Mouse (Mus musculus) kidney, postnatal 0 days (tissue): ENCODE measurements at regions not wholly inside any gene's neighbourhood (a gene's known extent, or its start where the extent isn't known, plus 50 kb on each side); places are given as distances from the start of the nearest gene placed in this dataset.

Experiments used
- ATAC-seq: fragments of 200-750 bp; cut with Nextera tagmentation; replicated peaks from 2 replicates; pipeline ENCODE4 v1.8.0; 2017; ENCODE audit warnings: low read depth, moderate number of reproducible peaks, moderate TSS enrichment, moderate library complexity; ENCODE audit not compliant: low FRiP score
- DNase-seq: peaks from one replicate; pipeline ENCODE4 v3.0.0-alpha.2; 2016; ENCODE audit warnings: low spot score
- H3K27ac ChIP-seq: fragments of 300-500 bp; sonication (generic); 2 replicates; pipeline ENCODE4 v1.5.1; 2014; ENCODE audit warnings: mild to moderate bottlenecking
- H3K27me3 ChIP-seq: fragments of 300-500 bp; sonication (generic); 2 replicates; pipeline ENCODE4 v1.6.1; 2014; ENCODE audit warnings: low read length, mixed read lengths; ENCODE audit not compliant: insufficient read depth
- H3K36me3 ChIP-seq: fragments of 300-500 bp; sonication (generic); 2 replicates; pipeline ENCODE4 v1.6.1; 2014; ENCODE audit warnings: low read length, mixed read lengths; ENCODE audit not compliant: insufficient read depth
- H3K4me1 ChIP-seq: fragments of 300-500 bp; sonication (generic); replicated peaks from 2 replicates; pipeline ENCODE4 v1.6.1; 2014; ENCODE audit warnings: antibody characterized with exemption, low read length, mixed read lengths; ENCODE audit not compliant: insufficient read depth
- H3K4me2 ChIP-seq: fragments of 300-500 bp; sonication (generic); 2 replicates; pipeline ENCODE4 v1.6.1; 2014; ENCODE audit warnings: mild to moderate bottlenecking, low read length, moderate library complexity, mixed read lengths
- H3K4me3 ChIP-seq: fragments of 300-500 bp; sonication (generic); replicated peaks from 2 replicates; pipeline ENCODE4 v1.5.1; 2014; ENCODE audit warnings: low read depth, low read length
- H3K9ac ChIP-seq: fragments of 300-500 bp; sonication (generic); 2 replicates; pipeline ENCODE4 v1.6.1; 2014; ENCODE audit warnings: low read depth, low read length
- H3K9me3 ChIP-seq: fragments of 300-500 bp; sonication (generic); replicated peaks from 2 replicates; pipeline ENCODE4 v1.6.1; 2016; ENCODE audit warnings: low read length, inconsistent platforms, mixed read lengths
- CTCF ChIP-seq: IDR thresholded peaks from 2 replicates; pipeline ENCODE4 v1.5.1; 2016; ENCODE audit warnings: antibody characterized with exemption, low read depth, mild to moderate bottlenecking, moderate library complexity
- WGBS: fragments of 180-500 bp; shearing (Covaris S2); extraction: QIAGEN DNeasy Blood & Tissue Kit; methylation state at CpG from one replicate; pipeline ENCODE4 v1.1.7; 2014; 5-methylcytosine and 5-hydroxymethylcytosine counted together

DNA sequence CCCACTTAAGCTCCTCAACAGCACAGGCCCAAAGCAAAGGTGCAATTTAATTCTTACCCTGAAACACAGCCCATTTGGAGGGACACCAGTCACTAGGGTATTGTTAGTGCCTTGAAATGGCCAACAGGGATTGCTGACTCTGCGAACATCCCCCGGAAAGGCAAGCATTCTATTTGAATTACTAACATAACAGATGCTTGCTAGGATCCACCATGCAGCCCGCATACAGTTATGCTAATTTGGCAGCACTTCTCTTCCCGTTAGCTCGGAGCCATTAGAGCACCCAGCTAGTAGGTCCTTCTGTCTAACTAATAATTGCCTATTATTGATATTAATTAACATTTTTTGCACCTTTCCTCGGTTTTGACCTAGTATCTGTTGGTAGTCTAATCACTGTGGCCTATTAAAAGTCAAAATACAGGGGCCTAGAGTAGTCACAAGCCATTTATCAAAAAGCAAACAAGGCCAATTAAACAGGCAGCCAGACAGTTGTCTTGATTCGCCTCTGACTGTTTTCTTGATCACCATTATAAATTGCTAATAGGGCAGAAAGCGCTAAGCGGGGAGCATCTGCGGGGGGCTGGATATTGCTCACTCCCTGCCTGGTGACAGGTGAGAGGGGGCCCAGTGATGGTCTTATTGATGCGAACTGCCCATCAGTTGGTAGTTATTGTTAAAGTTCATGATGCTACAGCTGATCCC is 129.0 kb downstream of the Lnpk start:
- no peak overlapping the region for H3K27ac ChIP-seq
- ATAC-seq: no peak
- no peak for DNase-seq
- H3K27me3 ChIP-seq: no peaks in the 10 kb centered on the region
- no peaks in the 10 kb centered on the region for H3K36me3 ChIP-seq
- no peaks in the 10 kb centered on the region for H3K9me3 ChIP-seq
- H3K9ac ChIP-seq: no peak overlapping the region
- no peaks in the 10 kb centered on the region for H3K4me1 ChIP-seq
- H3K4me2 ChIP-seq: no peak overlapping the region
- no peak overlapping the region for H3K4me3 ChIP-seq
- WGBS: 71% methylated on average over 11 of the region's 11 CpGs
- no peak for TF ChIP-seq CTCF

DNA sequence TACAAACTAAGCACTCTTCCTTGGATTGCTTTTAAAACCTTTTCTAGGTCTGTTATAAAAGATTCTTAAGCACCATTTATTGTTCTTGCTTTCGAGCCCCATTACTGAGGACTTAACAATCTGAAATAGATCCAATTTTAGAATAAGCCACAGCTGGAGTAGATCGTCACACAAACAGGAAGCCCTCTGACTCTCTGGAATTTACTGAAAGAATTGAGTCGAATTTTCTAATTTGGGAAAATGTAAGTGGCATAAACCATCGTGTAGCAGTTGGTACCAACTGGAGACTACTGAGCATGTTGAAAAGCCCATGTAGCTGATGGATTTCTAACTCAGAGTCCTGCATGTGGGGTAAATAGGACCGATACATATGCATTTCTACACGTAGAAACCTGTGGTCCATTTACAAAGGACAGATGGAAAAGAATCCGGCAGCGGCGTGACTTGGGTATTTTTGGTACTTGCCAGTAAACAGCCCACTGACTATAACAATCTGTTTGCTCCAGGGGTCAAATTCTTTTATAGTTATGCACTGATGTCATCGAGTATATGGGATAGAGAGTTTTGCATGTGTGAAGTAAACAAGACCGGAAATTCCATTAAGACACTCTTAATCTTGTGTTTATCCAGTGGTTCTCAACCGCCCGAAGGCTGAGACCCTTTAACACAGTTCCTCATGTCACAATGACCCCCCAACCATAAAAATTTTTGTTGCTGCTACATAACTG is 143.9 kb downstream of the Lnpk start:
- Histone ChIP-seq H3K9me3 (no peaks in the 10 kb centered on the region), H3K4me3 (no peak overlapping the region), H3K27ac (peak overlapping the region; percentile 50), H3K4me1 (no peaks in the 10 kb centered on the region), H3K9ac (no peak overlapping the region), H3K36me3 (no peaks in the 10 kb centered on the region), H3K4me2 (no peak overlapping the region), H3K27me3 (no peaks in the 10 kb centered on the region)
- DNase-seq (peak; percentile 84), ATAC-seq (no peak)
- TF ChIP-seq CTCF: no peak
- 63% methylated on average over 13 of the region's 13 CpGs for WGBS

DNA sequence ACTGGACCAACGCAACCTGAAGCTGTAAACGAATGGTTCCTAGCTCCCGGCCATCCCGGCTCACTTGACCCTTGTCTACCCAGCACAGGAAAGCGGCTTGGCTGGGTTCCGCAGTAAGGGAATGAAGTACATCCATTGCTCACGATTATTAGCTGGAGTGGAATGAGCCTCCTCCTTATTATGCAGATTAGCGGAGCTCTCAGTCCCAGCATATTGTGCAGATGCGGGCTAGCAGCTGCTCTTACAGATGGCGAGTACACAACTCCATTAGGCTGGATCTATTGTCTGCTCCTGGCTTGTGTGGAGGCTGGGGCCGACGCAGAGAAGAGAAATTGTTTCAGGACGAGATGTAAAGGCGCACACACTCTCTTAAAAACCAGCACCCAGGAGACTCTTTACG is 152.5 kb downstream of the Lnpk start:
- Histone ChIP-seq H3K27ac (no peak overlapping the region), H3K4me2 (no peak overlapping the region), H3K9me3 (no peaks in the 10 kb centered on the region), H3K36me3 (no peaks in the 10 kb centered on the region), H3K9ac (no peak overlapping the region), H3K4me3 (no peak overlapping the region), H3K27me3 (no peaks in the 10 kb centered on the region), H3K4me1 (no peaks in the 10 kb centered on the region)
- TF ChIP-seq CTCF: no peak
- DNase-seq (no peak), ATAC-seq (no peak)
- 71% methylated on average over 15 of the region's 15 CpGs for WGBS

DNA sequence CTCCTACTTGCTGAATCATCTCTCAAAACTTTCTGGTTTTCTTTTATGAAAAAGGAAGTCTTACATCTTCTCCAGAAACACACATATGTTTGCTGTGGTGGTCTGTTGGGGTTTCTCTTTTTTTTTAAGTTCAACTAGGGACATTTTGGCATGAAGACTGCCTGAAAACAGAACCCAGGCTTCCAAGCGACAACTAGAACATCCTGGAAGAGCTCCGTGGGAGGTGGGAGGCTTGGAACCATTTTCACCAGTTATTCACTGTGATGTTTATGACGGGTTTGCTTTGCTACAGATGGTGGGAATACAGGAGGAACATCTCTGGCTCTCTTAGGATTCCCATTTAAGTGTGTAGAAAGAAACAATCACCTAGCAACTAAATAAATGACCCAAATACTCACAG is 154.5 kb downstream of the Lnpk start:
- no peak overlapping the region for H3K27ac ChIP-seq
- no peaks in the 10 kb centered on the region for H3K36me3 ChIP-seq
- no peaks in the 10 kb centered on the region for H3K27me3 ChIP-seq
- no peak overlapping the region for H3K9ac ChIP-seq
- WGBS: 68% methylated on average over 3 of the region's 3 CpGs
- no peak for DNase-seq
- no peaks in the 10 kb centered on the region for H3K4me1 ChIP-seq
- TF ChIP-seq CTCF: no peak
- H3K4me3 ChIP-seq: no peak overlapping the region
- no peak for ATAC-seq
- H3K4me2 ChIP-seq: no peak overlapping the region
- H3K9me3 ChIP-seq: no peaks in the 10 kb centered on the region

DNA sequence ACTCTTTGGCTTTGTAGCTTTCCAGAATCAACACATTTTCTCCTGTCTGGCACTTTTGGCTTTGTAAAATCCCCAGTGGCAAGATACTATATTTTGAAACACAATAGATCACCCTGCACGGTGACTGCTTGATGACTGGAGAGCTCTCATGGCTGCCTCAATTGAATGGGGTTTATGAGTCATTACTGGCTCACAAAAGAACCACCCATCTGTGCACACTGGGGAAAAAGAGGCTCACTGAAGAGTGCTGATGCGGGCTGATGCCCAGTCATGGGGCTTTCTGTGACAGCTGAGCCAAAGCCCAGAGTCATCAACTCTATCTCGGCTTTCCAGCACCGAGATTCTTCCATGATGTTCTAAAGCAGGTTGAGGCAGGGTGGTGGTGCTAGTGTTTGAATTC is 163.1 kb downstream of the Lnpk start:
- no peak for TF ChIP-seq CTCF
- Histone ChIP-seq H3K27ac (no peak overlapping the region), H3K4me1 (no peaks in the 10 kb centered on the region), H3K9me3 (no peaks in the 10 kb centered on the region), H3K4me3 (no peak overlapping the region), H3K36me3 (no peaks in the 10 kb centered on the region), H3K4me2 (no peak overlapping the region), H3K9ac (no peak overlapping the region), H3K27me3 (no peaks in the 10 kb centered on the region)
- ATAC-seq (no peak), DNase-seq (no peak)
- 87% methylated on average over 4 of the region's 4 CpGs for WGBS

DNA sequence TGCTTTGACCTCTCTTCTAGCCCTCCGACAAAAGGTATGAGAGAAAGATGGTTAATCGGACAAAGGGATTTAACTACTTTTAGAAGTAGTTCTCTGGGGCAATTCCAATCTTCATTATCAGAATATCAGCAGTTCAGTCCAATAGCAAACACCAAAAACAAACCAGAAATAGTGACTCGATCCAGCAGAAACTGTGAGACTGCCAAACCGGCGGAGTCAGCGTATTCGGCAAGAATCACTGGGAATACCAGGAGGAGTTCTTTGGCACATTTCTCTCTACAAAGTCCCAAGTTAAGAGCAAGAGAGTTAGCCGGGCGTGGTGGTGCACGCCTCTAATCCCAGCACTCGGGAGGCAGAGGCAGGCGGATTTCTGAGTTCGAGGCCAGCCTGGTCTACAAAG is 164.5 kb downstream of the Lnpk start:
- WGBS: 95% methylated on average over 11 of the region's 13 CpGs

More for the DNA sequence above, 164.5 kb downstream of the Lnpk start:
- TF ChIP-seq CTCF: no peak
- H3K4me1 ChIP-seq: no peaks in the 10 kb centered on the region
- no peak overlapping the region for H3K4me3 ChIP-seq
- H3K27ac ChIP-seq: no peak overlapping the region
- H3K36me3 ChIP-seq: no peaks in the 10 kb centered on the region
- ATAC-seq: no peak
- DNase-seq: no peak
- no peaks in the 10 kb centered on the region for H3K9me3 ChIP-seq
- no peaks in the 10 kb centered on the region for H3K27me3 ChIP-seq
- H3K9ac ChIP-seq: no peak overlapping the region
- no peak overlapping the region for H3K4me2 ChIP-seq
